Mouse (Mus musculus) gastrocnemius, postnatal 10 days (tissue): Measurements from ENCODE around the gene Msantd1. TPM values are rescaled to one million over a fixed set of nuclear protein-coding genes. Genes with fewer than 3 reads are reported as not detected.
"Not testable (repeated sequence)": the region's sequence is repeated elsewhere in the genome, so short reads cannot be mapped to it uniquely, and the experiment has no call there.

Experiments used
- DNase-seq: peaks from one replicate; pipeline ENCODE4 v3.0.0; 2021; ENCODE audit warnings: mixed read lengths
- long read RNA-seq, 2 experiments: library from polyadenylated mRNA; stranded (forward); transcript quantifications; one replicate each; pipeline ENCODE4 v2.0.0; 2021
- total RNA-seq, 2 experiments: library from RNA; stranded (reverse); gene quantifications; 2 replicates each; pipeline ENCODE4 v1.2.3; 2021

Gene Msantd1
- total RNA-seq, result under 1 TPM; 0.14 to 0.97 TPM
- long read RNA-seq, experiment 1, result 0 reads
- long read RNA-seq, experiment 2, result 0 reads

DNA sequence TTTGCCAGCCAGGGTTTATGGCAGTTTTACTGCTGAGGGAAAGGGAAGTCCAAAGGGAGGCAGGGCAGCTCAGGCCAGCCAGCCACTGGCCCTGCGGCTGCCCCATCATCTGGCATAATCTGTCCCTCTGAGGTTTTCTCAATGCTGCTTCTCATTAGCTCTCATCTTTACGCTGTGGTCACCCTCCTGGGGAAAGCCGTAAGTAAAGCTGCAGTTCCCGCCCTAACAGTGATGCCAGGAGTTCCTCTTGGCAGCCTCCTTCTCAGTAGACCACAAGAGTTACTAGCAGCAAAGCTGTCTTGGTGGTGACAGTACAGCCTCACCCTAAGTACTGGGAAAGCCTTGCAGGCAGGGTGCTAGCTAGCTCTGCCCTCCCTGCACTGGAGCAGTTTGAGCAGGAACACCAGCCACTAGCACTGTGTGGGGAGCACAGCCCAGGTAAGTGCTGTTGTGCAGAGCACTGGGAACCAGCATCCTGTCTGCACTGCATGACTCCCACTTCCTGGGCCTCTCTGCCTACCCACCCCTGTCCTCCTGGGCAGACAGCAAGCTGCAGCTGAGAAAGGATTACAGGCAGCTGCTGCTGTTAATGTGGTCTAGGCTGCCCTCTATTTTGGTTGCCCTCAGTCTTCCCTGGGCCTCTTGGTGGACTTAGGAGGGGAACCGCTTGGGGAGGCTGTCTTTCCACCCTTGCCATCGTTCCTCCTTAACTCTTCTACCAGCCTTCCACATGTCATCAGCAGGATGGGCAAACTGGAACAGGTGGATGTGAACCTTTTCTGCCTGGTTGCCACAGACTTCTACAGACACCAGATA is at the start of gene Msantd1:
Gene Msantd1, plus strand, starts transcription at position 103 of the 816 bp plus-strand sequence.
- DNase-seq, result no peak

DNA sequence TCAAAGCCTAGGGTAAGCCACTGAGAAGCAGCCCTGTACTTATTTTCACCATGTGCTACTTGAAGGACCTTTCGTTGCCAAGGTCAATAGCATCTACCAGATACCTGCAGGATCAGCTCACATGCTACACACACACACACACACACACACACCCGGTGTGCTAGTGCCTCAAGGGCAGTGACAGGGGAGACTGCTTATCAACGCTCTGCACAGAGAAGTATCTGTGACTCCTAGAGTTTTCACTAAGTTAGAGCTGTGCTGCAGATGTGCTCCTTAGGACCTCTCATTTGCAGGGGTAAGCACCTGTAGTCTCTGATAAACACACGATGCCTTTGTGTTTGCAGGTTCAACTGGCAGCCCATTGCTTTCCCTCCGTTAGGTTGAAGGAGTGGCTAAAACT is 42.4 kb upstream of the Msantd1 start:
- DNase-seq, result no peak

DNA sequence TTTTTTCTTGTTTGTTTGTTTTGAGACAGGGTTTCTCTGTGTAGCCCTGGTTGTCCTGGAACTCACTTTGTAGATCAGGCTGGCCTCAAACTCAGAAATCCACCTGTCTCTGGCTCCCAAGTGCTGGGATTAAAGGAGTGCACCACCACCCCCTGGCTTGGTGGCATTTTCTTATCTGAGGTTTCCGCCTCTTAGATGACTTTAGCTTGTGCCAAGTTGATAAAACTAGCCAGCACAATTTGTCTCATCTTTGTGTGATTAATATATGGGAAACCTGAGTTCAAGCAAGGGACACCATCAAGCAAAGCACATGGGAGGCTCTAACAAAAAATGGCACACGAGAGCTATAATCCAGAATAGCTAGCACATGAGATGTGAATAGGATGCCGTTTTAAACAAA is 27.5 kb upstream of the Msantd1 start:
- DNase-seq, result not testable (repeated sequence)

DNA sequence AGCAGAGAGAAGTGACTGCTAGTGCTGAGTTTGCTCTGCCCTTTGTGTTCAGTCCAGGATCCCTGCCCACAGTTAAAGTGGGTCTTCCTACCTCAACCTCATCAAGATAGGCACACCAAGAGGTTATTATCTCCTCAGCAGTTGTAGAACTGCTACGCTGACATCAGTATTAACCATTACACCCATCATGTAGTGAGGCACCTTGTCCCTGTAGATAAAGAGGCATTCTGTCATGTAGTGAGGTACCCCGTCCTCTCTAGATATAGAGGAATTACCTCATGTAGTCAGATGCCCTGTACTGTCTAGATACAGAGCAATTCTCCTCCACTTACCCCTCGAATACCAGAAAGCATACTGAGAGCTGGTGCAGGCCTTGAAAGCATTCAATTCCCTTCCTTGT is 26.8 kb upstream of the Msantd1 start:
- DNase-seq, result no peak

DNA sequence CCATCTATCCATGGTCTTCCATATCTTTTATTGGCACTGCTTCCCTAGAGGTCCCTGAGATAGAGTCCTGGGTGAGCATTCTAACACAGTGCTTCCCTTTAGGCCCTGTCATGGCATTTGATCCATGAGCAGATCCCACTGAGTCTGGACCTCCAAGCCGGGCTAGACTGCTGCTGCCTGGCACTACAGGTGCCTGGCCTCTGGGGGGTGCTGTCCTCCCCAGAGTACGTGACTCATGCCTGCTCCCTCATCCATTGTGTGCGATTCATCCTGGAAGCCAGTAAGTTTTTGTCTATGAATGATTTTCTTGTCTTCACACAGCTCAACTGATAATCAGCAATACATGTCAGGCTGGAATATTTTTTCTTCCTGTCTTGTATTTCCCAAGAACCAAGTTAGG is 22.6 kb upstream of the Msantd1 start:
- DNase-seq, result no peak

DNA sequence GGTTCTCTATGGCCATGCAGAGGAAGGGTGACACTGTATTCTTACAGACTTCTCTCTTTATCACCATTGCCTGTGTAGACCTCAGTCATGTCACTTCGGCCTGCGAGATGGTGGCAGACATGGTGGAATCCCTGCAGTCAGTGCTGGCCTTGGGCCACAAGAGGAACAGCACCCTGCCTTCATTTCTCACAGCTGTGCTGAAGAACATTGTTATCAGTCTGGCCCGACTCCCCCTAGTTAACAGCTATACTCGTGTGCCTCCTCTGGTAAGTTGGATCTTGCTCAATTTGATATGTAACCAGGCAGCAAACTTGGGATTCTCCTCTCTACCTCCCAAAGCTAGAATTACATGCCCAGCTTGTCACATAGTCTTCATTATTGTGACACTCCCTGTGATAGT is 18.6 kb upstream of the Msantd1 start:
- DNase-seq, result no peak

DNA sequence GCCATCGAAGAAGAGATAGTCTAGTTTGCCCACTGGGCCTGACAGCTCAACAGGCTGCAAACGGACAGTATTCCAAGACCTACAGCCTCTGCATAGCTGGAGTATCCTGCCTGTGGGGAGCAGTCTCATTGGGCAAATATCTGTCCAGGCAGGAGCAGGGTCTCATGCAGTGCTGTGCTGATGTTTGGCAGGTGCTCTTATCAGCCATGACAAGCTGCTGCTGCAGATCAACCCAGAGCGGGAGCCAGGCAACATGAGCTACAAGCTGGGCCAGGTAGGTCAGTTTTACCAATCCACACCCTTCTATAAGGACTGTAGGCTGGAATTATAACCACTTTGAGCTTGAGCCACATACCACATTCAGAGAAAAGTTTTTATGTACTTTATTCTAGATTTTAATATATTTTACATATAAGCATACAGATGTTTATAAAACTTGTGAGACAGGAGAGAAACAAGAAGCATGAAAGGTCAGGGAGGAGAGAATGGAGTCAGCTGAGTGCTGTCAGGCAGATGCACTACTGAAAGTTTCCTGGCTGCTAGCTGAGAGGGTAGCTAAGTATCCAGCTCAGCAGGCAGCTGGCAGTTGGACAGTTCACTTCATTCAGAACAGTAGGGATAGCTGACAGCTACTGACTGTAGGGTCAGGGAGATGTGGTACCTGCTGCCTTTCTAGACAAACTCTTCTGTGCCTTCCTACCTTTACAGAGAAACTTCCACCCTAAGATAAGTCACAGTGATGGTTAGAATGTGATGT is 10.9 kb upstream of the Msantd1 start:
- DNase-seq, result no peak

DNA sequence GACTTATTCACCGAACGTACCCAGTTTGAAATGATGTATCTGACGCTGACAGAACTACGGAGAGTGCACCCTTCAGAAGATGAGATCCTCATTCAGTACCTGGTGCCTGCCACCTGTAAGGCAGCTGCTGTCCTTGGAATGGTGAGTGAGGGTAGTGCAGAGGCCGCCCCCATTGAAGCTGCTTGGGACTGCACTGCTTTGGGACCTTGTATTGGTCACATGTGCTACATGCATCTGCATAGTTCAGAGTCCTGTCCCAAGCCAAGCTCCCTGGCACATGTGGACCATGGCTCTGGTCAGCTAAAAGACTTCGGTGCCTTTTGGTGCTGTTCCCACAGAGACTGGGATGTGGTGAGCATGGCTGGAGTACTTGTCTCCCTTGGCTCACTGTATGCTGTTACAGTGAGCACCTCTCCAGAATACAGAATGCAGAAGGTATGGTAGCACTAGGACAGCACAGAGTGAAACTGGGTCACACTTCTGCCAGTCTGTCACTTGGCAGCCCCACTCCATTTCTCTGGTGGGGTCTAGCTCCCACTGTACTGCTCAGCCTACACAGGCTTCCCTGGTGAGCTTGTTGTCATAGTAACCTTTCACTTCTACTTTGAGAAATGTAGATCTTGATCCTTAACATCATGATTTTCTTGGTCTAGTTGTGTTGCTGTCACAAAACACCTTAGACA is 7.9 kb upstream of the Msantd1 start:
- DNase-seq, result no peak

DNA sequence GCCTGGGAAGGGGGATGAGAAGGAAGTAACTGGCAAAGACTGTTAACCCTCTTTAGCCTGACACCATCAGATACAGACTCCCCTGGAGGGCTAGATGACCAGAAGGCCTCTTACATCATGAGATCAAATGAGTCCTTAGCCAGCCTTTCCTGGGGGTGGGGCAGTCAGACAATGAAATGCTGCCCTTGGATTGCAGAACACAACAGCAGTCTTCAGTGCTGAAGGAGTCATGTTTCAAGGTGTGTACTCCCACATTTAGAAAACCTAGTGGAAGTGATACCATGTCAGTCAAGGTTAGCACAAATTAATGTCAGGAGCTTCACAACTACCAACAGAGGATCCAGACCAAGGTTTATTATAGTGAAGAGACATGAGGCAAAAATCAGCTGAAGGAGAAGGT is 5.4 kb upstream of the Msantd1 start:
- DNase-seq, result no peak

DNA sequence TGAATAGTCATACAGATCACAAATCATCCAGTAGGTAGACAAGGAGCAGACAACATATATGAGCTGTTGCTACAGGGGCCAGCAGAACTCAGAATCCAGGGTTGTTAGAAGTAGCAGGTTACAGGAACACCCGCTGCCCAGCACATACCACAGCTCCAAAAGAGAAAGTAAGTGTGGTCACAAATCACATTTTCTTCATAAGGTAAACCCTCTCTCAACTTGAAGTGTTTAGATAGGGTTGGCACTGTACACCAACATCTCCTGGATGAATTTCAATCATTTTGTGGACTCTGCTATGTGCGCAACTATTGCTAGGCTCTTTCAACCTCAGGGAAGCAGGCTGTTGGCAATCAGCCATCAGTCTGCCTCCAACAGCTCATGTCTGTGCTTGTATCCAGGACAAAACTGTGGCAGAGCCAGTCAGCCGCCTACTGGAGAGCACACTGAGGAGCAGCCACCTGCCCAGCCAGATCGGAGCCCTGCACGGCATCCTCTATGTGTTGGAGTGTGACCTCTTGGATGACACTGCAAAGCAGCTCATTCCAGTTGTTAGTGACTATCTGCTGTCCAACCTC is 4.9 kb upstream of the Msantd1 start:
- DNase-seq, result peak; percentile 34

DNA sequence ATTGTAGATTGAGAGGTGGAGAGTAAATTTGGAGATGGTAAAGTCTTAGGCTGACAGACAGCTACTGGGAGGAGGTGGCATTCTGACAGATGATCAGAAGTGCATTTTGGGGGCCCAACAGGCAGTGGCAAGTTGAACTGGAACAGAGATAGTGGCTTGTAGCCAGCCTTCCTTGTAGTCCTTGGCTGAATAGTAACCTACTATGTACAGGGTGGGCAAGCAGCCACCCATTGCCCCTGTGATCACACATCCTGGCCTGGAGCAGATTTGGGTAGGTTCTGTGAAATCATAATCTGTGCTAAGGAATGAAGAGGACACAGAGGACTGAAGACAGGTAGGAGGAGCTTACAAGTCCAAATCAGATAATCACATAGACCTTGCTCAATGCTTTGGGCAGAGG is 3.4 kb upstream of the Msantd1 start:
- DNase-seq, result no peak

DNA sequence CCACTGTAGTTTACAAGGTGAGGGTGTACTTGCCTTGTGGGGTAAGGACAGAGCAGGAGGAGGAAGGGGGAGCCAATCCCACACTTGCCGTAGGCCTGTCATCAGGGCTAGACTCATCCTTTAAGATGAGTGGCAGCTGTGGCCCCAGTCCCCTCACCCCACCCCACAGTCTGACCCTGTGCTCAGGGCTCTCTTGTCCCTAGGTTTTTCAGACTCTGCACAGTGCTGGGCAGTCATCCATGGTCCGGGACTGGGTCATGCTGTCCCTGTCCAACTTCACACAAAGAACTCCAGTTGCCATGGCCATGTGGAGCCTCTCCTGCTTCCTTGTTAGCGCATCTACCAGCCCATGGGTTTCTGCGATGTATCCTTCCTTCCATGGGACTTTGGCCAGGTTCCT is 582 bp upstream of the Msantd1 start:
- no peak for DNase-seq

DNA sequence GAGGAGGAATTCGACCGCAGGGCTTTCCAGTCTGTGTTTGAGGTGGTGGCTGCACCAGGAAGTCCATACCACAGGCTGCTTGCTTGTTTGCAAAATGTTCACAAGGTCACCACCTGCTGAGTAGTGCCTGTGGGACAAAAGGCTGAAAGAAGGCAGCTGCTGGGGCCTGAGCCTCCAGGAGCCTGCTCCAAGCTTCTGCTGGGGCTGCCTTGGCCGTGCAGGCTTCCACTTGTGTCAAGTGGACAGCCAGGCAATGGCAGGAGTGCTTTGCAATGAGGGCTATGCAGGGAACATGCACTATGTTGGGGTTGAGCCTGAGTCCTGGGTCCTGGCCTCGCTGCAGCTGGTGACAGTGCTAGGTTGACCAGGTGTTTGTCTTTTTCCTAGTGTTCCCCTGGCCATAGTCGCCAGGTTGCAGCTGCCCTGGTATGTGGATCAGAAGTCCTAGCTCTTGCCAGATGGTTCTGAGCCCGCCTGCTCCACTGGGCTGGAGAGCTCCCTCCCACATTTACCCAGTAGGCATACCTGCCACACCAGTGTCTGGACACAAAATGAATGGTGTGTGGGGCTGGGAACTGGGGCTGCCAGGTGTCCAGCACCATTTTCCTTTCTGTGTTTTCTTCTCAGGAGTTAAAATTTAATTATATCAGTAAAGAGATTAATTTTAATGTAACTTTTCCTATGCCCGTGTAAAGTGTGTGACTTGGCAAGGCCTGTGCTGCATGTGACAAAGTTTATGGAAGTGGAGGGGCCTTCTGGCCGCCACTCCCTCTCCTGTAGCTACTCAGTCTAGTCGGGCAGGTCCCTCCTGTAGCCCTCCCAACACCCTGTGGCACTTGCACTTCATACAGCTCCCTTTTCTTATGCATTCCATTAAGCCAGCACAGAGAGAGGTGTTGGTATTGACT is 1.2 kb downstream of the Msantd1 start:
- no peak for DNase-seq

DNA sequence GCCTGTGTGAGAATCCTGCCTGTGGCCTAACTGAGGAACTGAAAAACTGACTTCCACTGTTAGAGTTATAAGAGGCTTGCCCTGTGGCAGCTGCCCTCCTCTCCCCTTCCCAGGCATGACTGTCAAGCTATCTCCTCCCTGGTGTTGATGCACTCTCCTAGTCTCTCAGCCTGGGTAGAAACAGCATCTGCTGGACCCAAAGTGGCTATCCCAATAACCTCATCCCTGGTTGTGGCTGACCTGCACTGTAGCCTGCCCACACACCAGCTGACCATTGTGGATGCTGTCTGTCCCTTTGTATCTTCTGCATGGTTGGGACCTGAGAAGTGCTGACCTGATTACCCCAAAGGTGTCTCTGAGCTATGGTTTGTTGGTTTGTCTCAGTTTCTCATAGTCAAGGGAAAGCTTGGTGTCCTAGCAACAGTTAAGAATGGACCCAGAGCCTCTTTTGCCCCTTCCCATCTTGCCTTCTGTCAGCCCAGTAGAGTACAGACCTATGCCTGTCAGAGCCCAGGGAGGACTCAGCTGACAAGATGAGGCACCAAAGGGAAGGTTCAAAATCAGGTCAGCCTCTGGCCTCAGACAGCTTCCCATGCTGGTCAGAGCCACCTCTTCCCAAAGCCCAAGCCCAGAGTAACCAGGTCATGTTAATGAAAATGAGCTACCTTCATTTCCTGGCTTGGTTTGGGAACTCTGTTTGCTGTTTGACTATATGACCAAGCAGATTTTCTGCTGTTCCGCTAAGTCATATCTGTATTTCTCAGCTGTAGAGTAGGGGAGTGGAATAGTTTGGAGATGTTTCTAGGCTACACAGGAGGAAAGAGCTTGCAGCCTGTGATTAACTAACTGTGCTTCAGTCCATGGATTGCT is 2.1 kb downstream of the Msantd1 start:
- DNase-seq, result no peak

DNA sequence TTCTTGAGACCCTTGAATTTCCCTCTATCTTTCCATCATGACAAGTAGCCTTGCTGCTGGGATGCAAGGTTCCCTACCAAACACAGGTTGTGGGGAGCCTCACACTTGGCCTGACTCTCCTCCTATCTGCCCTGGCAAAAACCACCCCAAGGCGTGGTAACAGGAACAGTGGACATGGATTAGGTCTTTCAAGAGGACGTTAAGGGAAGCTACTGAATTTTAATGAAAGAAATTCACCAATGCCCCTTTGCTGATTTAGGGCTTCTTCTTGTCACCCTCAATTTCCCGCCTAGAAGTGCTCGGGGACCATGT is 2.6 kb downstream of the Msantd1 start:
- DNase-seq, result no peak

DNA sequence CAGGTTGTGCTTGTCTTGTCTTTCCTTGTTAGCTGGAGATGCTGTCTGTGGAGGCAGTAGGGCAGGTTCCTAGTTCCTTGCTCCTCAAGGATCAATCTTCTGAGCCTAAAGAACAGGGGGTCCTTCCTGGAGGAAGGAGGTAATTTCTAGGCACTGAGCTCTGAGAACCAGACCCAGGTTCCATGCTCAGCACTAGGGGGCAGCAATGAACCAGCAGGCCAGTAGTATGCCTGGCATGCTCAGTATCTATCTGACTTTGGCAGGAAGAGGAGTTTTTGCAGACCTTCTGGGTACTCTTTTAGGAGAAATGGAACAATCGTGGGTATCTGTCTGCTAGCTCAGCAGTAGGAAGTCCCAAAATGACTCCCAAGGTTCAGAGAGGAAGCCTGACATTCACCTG is 8.0 kb downstream of the Msantd1 start:
- peak; percentile 75 for DNase-seq

DNA sequence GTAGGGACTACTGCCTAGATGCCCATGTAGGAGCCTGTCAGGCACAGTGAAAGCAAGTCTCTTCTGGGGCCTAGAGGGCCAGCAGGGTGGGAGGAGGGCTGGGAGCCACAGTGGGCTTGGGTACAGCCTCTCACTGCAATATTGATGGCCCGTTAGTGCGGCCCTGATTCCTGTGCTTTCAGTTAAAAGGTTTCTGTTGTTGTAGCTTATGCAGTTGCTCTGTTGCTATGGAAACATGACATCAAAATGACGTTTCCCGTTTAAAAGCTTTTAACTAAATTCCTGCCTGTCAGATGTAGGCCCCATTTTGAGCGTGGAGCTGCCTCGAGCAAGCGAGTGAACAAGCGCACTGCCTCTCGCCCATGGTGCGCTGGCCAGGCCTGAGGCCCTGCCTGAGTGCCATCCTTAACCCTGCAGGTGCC is 9.4 kb downstream of the Msantd1 start:
- DNase-seq, result no peak

DNA sequence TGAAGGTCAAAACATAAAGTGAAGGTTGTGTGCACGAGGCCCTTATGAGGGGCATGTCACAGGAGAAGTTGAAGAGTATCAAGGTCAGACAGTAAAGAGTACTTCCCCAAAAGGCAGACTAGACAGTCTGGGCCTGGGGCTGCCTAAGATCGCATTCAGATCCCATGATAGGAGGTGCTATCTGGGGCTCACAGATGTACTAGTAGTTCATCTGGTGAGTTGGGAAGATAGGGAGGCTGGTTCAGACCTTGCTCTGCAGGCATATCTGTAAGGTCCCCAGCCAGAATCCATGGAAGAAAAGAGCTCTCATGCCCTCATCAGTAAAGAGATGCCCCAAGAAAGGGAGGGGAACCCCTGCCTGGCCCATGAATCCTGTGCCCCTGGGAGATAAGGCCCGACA is 11.0 kb downstream of the Msantd1 start:
- DNase-seq, result no peak

DNA sequence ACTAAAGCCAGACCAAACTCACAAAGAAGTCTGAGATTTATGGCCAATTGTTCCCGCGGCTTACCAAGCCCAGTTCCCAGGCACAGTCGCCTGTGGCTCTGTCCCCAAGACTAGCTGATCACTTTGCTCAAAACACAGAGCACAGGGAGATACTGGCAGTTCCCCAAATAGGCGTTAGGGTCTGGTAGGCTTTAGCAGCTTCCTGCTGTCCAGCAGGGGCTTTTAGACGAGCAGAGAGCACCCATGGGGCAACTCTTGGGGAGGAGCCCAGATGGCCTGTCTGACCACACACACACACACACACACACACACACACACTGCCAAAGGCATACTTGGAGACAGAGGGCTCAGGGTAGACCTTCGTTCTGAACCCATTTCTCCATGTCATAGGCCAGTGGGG is 14.7 kb downstream of the Msantd1 start:
- DNase-seq, result no peak

DNA sequence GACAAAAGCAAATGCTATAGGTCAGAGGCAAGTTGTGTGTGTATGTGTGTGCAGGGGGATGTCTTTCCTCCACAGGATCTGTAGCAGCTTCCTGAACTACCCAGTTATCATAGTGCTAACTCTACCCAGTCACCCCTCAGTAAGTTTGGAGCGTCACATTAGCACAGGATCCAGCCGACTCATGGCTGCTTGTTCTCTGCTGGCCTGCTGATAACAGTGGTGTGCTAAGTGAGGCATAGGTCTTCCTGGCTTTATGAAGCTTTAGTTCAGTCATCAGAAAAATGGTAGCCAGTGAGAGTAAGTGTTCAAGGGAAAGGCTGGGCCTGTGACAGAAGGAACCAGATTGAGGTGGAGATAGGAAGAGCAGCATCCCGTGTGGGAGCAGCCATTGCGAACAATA is 16.1 kb downstream of the Msantd1 start:
- no peak for DNase-seq

DNA sequence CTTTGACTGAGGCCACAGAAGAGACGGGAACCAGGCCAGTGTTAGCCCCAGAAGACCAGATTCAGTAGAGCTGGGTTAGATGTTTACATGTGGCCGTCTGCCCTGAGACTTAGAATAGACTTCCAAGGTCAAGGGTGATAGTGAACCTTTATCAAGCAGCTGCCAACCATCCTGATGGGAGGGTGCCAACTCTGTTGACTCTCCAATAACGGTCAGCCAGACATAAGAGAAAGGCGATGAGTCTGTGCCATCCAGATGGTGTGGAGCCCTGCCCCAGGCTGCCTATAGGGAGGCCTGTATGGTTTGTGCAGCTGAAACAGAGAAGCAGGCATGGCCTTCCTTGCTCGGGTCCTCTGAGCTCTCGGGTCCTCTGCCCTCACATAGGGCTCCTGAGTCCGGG is 16.7 kb downstream of the Msantd1 start:
- no peak for DNase-seq
